8 mouse cellular contexts compared by ENCODE assay signal in genomic region chr15:67039421-67039907, GRCm38 (mm10).
DNase-seq lines count a peak whose midpoint lies in the region; ATAC-seq lines count a peak whose summit lies in the region.

No protein-coding gene starts in this region.

- H3K27ac ChIP-seq in liver, embryonic 15.5 days (replicated peaks): 0 out of 2 replicates have a peak overlapping the region, but pooled peaks have one; percentile 0
- no peak overlapping the region for H3K27ac ChIP-seq in neural tube, embryonic 11.5 days (ENCODE audit: low read depth, low read length)

- H3K4me3 ChIP-seq in liver, embryonic 15.5 days (replicated peaks): peak overlapping the region; percentile 47
- H3K4me3 ChIP-seq in neural tube, embryonic 11.5 days (ENCODE audit: low read depth, low read length): peak overlapping the region; percentile 38

- H3K9me3 ChIP-seq in liver, embryonic 15.5 days (replicated peaks): no peaks in the 10 kb centered on the region
- H3K9me3 ChIP-seq in neural tube, embryonic 11.5 days (ENCODE audit: control insufficient read depth, low read length): no peaks in the 10 kb centered on the region

- no peaks in the 10 kb centered on the region for H3K36me3 ChIP-seq in liver, embryonic 15.5 days (replicated peaks)
- H3K36me3 ChIP-seq in neural tube, embryonic 11.5 days (ENCODE audit: control insufficient read depth, insufficient read depth, low read length): no peaks in the 10 kb centered on the region

- DNase-seq in cerebellum, adult 9-11 months: peak; percentile 49
- DNase-seq in cerebellum, adult 11 months: no peak
- peak; percentile 55 to 64 for DNase-seq in cerebellum, postnatal 10 days
- DNase-seq in gastrocnemius, postnatal 10 days: peak; percentile 56
- peak; percentile 31 for DNase-seq in hindlimb bud, embryonic 11.5 days (ENCODE audit: extremely low spot score, low read depth, low spot score)
- peak; percentile 68 for DNase-seq in neural tube, embryonic 11.5 days (ENCODE audit: low spot score)
- peak; percentile 67 for DNase-seq in thymus, postnatal 0 days (ENCODE audit: low spot score)

- H3K4me1 ChIP-seq in liver, embryonic 15.5 days (replicated peaks): peaks cover 21% of the 10 kb centered on the region
- 0 out of 2 replicates have a peak, but pooled peaks cover 3% of the 10 kb centered on the region for H3K4me1 ChIP-seq in neural tube, embryonic 11.5 days (ENCODE audit: control insufficient read depth, insufficient read depth, low read length)

- WGBS in liver, embryonic 15.5 days (ENCODE audit: insufficient replicate concordance): 2% methylated on average over 16 of the region's 16 CpGs
- 5% methylated on average over 16 of the region's 16 CpGs for WGBS in neural tube, embryonic 11.5 days

- 0 out of 2 replicates have a peak overlapping the region, but pooled peaks have one; percentile 23 for H3K9ac ChIP-seq in liver, embryonic 15.5 days
- peak overlapping the region; percentile 61 for H3K9ac ChIP-seq in neural tube, embryonic 11.5 days (ENCODE audit: low read length)

- peak overlapping the region; percentile 66 for H3K4me2 ChIP-seq in liver, embryonic 15.5 days
- H3K4me2 ChIP-seq in neural tube, embryonic 11.5 days (ENCODE audit: low read depth): peak overlapping the region; percentile 63

- ATAC-seq in liver, embryonic 15.5 days (ENCODE audit: insufficient read depth): peak; percentile 70
- peak; percentile 97 for ATAC-seq in neural tube, embryonic 11.5 days (ENCODE audit: insufficient read depth, low FRiP score, low TSS enrichment)

- H3K27me3 ChIP-seq in liver, embryonic 15.5 days: peaks cover 19% of the 10 kb centered on the region; the same call in 1 of the 2 replicates
- no peaks in the 10 kb centered on the region for H3K27me3 ChIP-seq in neural tube, embryonic 11.5 days (ENCODE audit: control insufficient read depth, insufficient read depth, low read length)
